Comparison of ENCODE assay signal across 9 mouse cellular contexts in genomic region chr2:163397905-163398304, GRCm38 (mm10). TPM values are rescaled to one million over a fixed set of nuclear protein-coding genes. Genes with fewer than 3 reads are reported as not detected.
DNase-seq lines count a peak whose midpoint lies in the region; ATAC-seq and TF ChIP-seq lines count a peak whose summit lies in the region.
"Had no signal": no experiment of that assay in that cellular context is flagged by ENCODE, and none has a peak within 500 bp of the region (broad histone marks: within the 10 kb centered on the region; RNA-seq: fewer than 3 reads in every experiment).

TSS of gene Jph2 (minus strand) at chr2:163397993.

- intact Hi-C loops in gastrocnemius, adult 2 months (cut with DNase I): loop anchor here (1.0 to 2.0 kb wide), 3 partner anchors 19 to 58 kb away; no protein-coding TSS in a partner anchor

- peak; percentile 21; the same call in 1 of the 2 replicates for TF ChIP-seq CTCF in gastrocnemius, adult 2 months (IDR thresholded peaks at IDR 0.05)
- no peak for TF ChIP-seq CTCF in hindbrain, postnatal 0 days (IDR thresholded peaks at IDR 0.05; ENCODE audit: low read depth)

- H3K36me3 ChIP-seq in kidney, embryonic 15.5 days: no peaks in the 10 kb centered on the region
- H3K36me3 ChIP-seq in hindbrain, postnatal 0 days (ENCODE audit: insufficient read depth, low read length): no peaks in the 10 kb centered on the region

- H3K4me3 ChIP-seq in kidney, embryonic 15.5 days (replicated peaks): peak within 1 kb of the TSS; percentile 41
- H3K4me3 ChIP-seq in gastrocnemius, adult 2 months: peak within 1 kb of the TSS; percentile 86
- no peak within 1 kb of the TSS for H3K4me3 ChIP-seq in hindbrain, postnatal 0 days (ENCODE audit: low read length)

- peak; percentile 84 for ATAC-seq in kidney, embryonic 15.5 days (replicated peaks; ENCODE audit: low FRiP score)
- no peak for ATAC-seq in hindbrain, postnatal 0 days

- H3K9ac ChIP-seq in kidney, embryonic 15.5 days: peak within 1 kb of the TSS; percentile 35; the same call in 1 of the 2 replicates
- no peak within 1 kb of the TSS for H3K9ac ChIP-seq in hindbrain, postnatal 0 days (replicated peaks; ENCODE audit: low read length)

- H3K9me3 ChIP-seq in kidney, embryonic 15.5 days (replicated peaks): no peaks in the 10 kb centered on the region
- no peaks in the 10 kb centered on the region for H3K9me3 ChIP-seq in hindbrain, postnatal 0 days (ENCODE audit: low read length)

- peaks cover 21% of the 10 kb centered on the region for H3K4me1 ChIP-seq in kidney, embryonic 15.5 days
- H3K4me1 ChIP-seq in hindbrain, postnatal 0 days (ENCODE audit: insufficient read depth, low read length): no peaks in the 10 kb centered on the region

- WGBS in kidney, embryonic 15.5 days: 3% methylated on average over 10 of the region's 10 CpGs
- 15% methylated on average over 10 of the region's 10 CpGs for WGBS in hindbrain, postnatal 0 days

- peak within 1 kb of the TSS; percentile 62 for H3K4me2 ChIP-seq in kidney, embryonic 15.5 days
- H3K4me2 ChIP-seq in hindbrain, postnatal 0 days (ENCODE audit: low read depth, low read length): peak within 1 kb of the TSS; percentile 18; the same call in 1 of the 2 replicates

- DNase-seq in kidney, adult 18-20 months: no peak
- peak; percentile 92 for DNase-seq in gastrocnemius, adult 2 months
- DNase-seq in hindbrain, postnatal 0 days (ENCODE audit: low spot score): no peak
- DNase-seq in lung, postnatal 10 days: peak; percentile 88
- no peak for DNase-seq in layer of hippocampus, postnatal 14 days (ENCODE audit: low spot score in 2 of 2)
- DNase-seq in right cerebral cortex, adult 18-20 months: no peak
- no peak for DNase-seq in layer of hippocampus, adult 9-11 months

- no peaks in the 10 kb centered on the region for H3K27me3 ChIP-seq in kidney, embryonic 15.5 days
- H3K27me3 ChIP-seq in hindbrain, postnatal 0 days (ENCODE audit: insufficient read depth, low read length): no peaks in the 10 kb centered on the region

- H3K27ac ChIP-seq in kidney, embryonic 15.5 days: peak within 1 kb of the TSS; percentile 72
- H3K27ac ChIP-seq in gastrocnemius, adult 2 months: peak within 1 kb of the TSS; percentile 93
- H3K27ac ChIP-seq in hindbrain, postnatal 0 days: no peak within 1 kb of the TSS

RNA-seq across cellular contexts. Expression of gene Jph2, which starts in this region (rescaled TPM):
- 2.5 and 4.2 TPM in 2 replicates for polyA plus RNA-seq in kidney, embryonic 15.5 days (2015; fragmentation: Nextera tagmentation; extraction: Ambion mirVana)
- total RNA-seq in gastrocnemius, adult 2 months (2021): 100 to 1,000 TPM; 424 to 437 TPM
- 1.2 and 1.4 TPM in 2 replicates for total RNA-seq in hindbrain, postnatal 0 days (2014; rRNA removed)
- polyA plus RNA-seq in hindbrain, postnatal 0 days (2015; fragmentation: Nextera tagmentation; extraction: Ambion mirVana): 0.83 and 0.88 TPM in 2 replicates
- total RNA-seq in layer of hippocampus, postnatal 14 days (2021): under 1 TPM; 0.46 to 0.64 TPM
- total RNA-seq: hematopoietic stem cell, adult 5-6 weeks had no signal

Comparison
In these comparisons a context has a peak if more than half of its experiments do, and no peak if none do; other contexts are left out.
1. RNA of gene Jph2 (total RNA-seq): 424 to 437 TPM in gastrocnemius, adult 2 months; 1.2 to 1.4 TPM in hindbrain, postnatal 0 days and 0.46 to 0.64 TPM in layer of hippocampus, postnatal 14 days; every median in the first group is over 100 times any median in the second.
2. DNase-seq: peak in gastrocnemius, adult 2 months (single experiment) and lung, postnatal 10 days (single experiment); none in kidney, adult 18-20 months (single experiment), hindbrain, postnatal 0 days (single experiment), layer of hippocampus, postnatal 14 days (0 of 2), right cerebral cortex, adult 18-20 months (single experiment) and layer of hippocampus, adult 9-11 months (single experiment).